Mouse (Mus musculus): Measurements from ENCODE around the gene Ttc7b. TPM values are rescaled to one million over a fixed set of nuclear protein-coding genes. Genes with fewer than 3 reads are reported as not detected.

The Ttc7b gene
- total RNA-seq, 2 experiments from 2014 or later = 164 to 180 TPM

GRCm38 (mm10) chr12:100457701-100458100, 62.9 kb downstream of the Ttc7b start:
- DNase-seq (ENCODE audit: extremely low spot score in 1 of 2, low spot score in 1 of 2) = no peak

GRCm38 (mm10) chr12:100456257-100456975, 64.2 kb downstream of the Ttc7b start:
- no peak for DNase-seq (ENCODE audit: extremely low spot score in 1 of 2, low spot score in 1 of 2)

GRCm38 (mm10) chr12:100455453-100455852, 65.2 kb downstream of the Ttc7b start:
- no peak for DNase-seq (ENCODE audit: extremely low spot score in 1 of 2, low spot score in 1 of 2)

GRCm38 (mm10) chr12:100447701-100448277, 72.8 kb downstream of the Ttc7b start:
- DNase-seq (ENCODE audit: extremely low spot score in 1 of 2, low spot score in 1 of 2) = no peak

GRCm38 (mm10) chr12:100447161-100447560, 73.5 kb downstream of the Ttc7b start:
- DNase-seq (ENCODE audit: extremely low spot score in 1 of 2, low spot score in 1 of 2) = no peak

GRCm38 (mm10) chr12:100445686-100446085, 74.9 kb downstream of the Ttc7b start:
- DNase-seq (ENCODE audit: extremely low spot score in 1 of 2, low spot score in 1 of 2) = no peak

GRCm38 (mm10) chr12:100445271-100445670, 75.4 kb downstream of the Ttc7b start:
- DNase-seq (ENCODE audit: extremely low spot score in 1 of 2, low spot score in 1 of 2) = no peak

GRCm38 (mm10) chr12:100444671-100445165, 75.9 kb downstream of the Ttc7b start:
- no peak for DNase-seq (ENCODE audit: extremely low spot score in 1 of 2, low spot score in 1 of 2)

GRCm38 (mm10) chr12:100443452-100443851, 77.2 kb downstream of the Ttc7b start:
- DNase-seq (ENCODE audit: extremely low spot score in 1 of 2, low spot score in 1 of 2) = no peak

GRCm38 (mm10) chr12:100441609-100442008, 79.0 kb downstream of the Ttc7b start:
- DNase-seq (ENCODE audit: extremely low spot score in 1 of 2, low spot score in 1 of 2) = no peak

GRCm38 (mm10) chr12:100439883-100440282, 80.7 kb downstream of the Ttc7b start:
- no peak for DNase-seq (ENCODE audit: extremely low spot score in 1 of 2, low spot score in 1 of 2)

GRCm38 (mm10) chr12:100439145-100439755, 81.4 kb downstream of the Ttc7b start:
- no peak for DNase-seq (ENCODE audit: extremely low spot score in 1 of 2, low spot score in 1 of 2)

- DNase-seq (ENCODE audit: extremely low spot score in 1 of 2, low spot score in 1 of 2) = no peak
These were observed 82.1 kb downstream of the Ttc7b start for GRCm38 (mm10) chr12:100438509-100438908.

GRCm38 (mm10) chr12:100437862-100438261, 82.8 kb downstream of the Ttc7b start:
- no peak for DNase-seq (ENCODE audit: extremely low spot score in 1 of 2, low spot score in 1 of 2)

GRCm38 (mm10) chr12:100435763-100436162, 84.9 kb downstream of the Ttc7b start:
- no peak for DNase-seq (ENCODE audit: extremely low spot score in 1 of 2, low spot score in 1 of 2)

GRCm38 (mm10) chr12:100431830-100432229, 88.8 kb downstream of the Ttc7b start:
- DNase-seq (ENCODE audit: extremely low spot score in 1 of 2, low spot score in 1 of 2) = no peak

GRCm38 (mm10) chr12:100429414-100430114, 91.1 kb downstream of the Ttc7b start:
- no peak for DNase-seq (ENCODE audit: extremely low spot score in 1 of 2, low spot score in 1 of 2)

- no peak for DNase-seq (ENCODE audit: extremely low spot score in 1 of 2, low spot score in 1 of 2)
These were observed 92.4 kb downstream of the Ttc7b start for GRCm38 (mm10) chr12:100428183-100428582.

- no peak for DNase-seq (ENCODE audit: extremely low spot score in 1 of 2, low spot score in 1 of 2)
These were observed 94.4 kb downstream of the Ttc7b start for GRCm38 (mm10) chr12:100426212-100426611.

GRCm38 (mm10) chr12:100425028-100425427, 95.6 kb downstream of the Ttc7b start:
- no peak for DNase-seq (ENCODE audit: extremely low spot score in 1 of 2, low spot score in 1 of 2)

- no peak for DNase-seq (ENCODE audit: extremely low spot score in 1 of 2, low spot score in 1 of 2)
These were observed 98.3 kb downstream of the Ttc7b start for GRCm38 (mm10) chr12:100422286-100422820.
